Mouse (Mus musculus) layer of hippocampus, adult 6 months (tissue): ENCODE results near the gene Ankrd39. TPM values are rescaled to one million over a fixed set of nuclear protein-coding genes. Genes with fewer than 3 reads are reported as not detected.

Experiments used
- long read RNA-seq, 2 experiments: library from polyadenylated mRNA; unstranded; transcript quantifications; one replicate each; pipeline ENCODE4 v2.0.0; 2019 to 2020
- microRNA-seq: library from miRNA; unstranded; fragments of <30 nt; microRNA quantifications from one replicate; pipeline ENCODE4 v1.2.0, GENCODE M21; 2020
- polyA plus RNA-seq: library from polyadenylated mRNA; unstranded; fragments of <200 nt; fragmentation: Nextera tagmentation; gene quantifications from 2 replicates; pipeline ENCODE4 v1.2.3, GENCODE M21; 2021

The Ankrd39 gene
- 16.5 and 18.3 TPM in 2 replicates for polyA plus RNA-seq
- long read RNA-seq, experiment 1, transcript Ankrd39-201 (4 exons, 2,109 nt) = major isoform, 5 of 12 reads
- long read RNA-seq, experiment 1, partial matches to known transcripts = 0 of 12 reads
- long read RNA-seq, experiment 1, other reads (novel, unspliced or antisense) = 1 of 12 reads
- long read RNA-seq, experiment 2, transcript Ankrd39-203 (4 exons, 2,646 nt) = major isoform, 27 of 49 reads
- long read RNA-seq, experiment 2, transcript Ankrd39-201 (4 exons, 2,109 nt) = minor isoform, 16 of 49 reads
- long read RNA-seq, experiment 2, partial matches to known transcripts = 0 of 49 reads
- long read RNA-seq, experiment 2, other reads (novel, unspliced or antisense) = 2 of 49 reads

GRCm38 (mm10) chr1:36546888-36547471 is at the start of gene Ankrd39:
TSS of gene Ankrd39 (minus strand) at chr1:36547445.

DNA sequence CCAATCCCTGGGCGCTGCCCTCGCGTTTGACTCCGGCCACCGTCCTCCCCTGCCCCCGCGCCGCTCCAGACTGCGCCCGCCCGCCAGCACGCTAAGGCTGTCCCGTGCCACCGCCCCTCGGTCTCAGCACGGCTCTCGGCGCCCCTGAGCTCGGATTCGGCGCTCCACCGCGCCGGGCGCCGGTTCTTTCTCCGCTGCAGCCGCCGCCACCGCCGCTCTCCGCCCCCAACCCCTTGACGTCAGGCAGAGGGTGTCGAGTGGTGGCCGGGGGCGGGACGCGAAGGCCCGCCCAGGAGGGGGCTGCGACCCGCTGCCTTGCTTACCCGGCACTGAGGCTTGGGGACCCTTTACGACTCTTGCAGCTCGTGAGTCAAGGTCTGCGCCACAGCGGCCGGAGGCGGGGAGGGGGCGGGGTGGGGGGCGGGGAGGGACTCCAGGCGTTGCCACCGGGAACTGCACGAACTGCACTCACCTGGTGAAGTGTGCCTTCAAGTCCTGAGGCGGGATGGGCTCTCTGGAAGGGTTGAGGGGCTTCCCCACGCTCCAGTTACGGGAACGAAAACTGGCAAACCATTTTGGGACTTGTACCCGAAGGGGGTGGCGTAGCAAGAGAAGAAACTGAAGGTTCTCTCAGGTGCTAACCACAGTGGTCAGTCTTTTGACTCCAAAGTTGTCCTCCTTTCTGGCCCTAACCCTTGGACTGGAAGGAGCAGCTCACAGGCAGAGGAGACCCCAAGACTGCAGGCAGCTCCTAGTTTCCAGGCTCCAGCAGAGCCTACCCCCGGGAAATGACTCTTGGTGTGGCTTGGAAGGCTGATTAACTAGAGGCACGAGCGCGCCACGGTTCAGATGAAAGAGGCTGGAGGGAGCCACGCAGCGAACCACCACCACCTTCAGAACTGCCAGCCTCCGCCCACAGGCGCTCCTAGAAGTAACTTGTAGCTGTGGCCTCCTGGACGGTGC is 11.1 kb upstream of the Ankrd39 start, which contains the start of gene Sema4c:
Sema4c (minus strand) TSS at position 319 of the 963 bp plus-strand sequence.

GRCm38 (mm10) chr1:36539186-36539585 is 8.1 kb downstream of the Ankrd39 start, which contains the start of gene Gm42417:
TSS of gene Gm42417 (minus strand) at chr1:36539429.

GRCm38 (mm10) chr1:36536783-36537182 is 10.5 kb downstream of the Ankrd39 start, which contains the start of gene Ankrd23:
TSS of gene Ankrd23 (minus strand) at chr1:36536883.

DNA sequence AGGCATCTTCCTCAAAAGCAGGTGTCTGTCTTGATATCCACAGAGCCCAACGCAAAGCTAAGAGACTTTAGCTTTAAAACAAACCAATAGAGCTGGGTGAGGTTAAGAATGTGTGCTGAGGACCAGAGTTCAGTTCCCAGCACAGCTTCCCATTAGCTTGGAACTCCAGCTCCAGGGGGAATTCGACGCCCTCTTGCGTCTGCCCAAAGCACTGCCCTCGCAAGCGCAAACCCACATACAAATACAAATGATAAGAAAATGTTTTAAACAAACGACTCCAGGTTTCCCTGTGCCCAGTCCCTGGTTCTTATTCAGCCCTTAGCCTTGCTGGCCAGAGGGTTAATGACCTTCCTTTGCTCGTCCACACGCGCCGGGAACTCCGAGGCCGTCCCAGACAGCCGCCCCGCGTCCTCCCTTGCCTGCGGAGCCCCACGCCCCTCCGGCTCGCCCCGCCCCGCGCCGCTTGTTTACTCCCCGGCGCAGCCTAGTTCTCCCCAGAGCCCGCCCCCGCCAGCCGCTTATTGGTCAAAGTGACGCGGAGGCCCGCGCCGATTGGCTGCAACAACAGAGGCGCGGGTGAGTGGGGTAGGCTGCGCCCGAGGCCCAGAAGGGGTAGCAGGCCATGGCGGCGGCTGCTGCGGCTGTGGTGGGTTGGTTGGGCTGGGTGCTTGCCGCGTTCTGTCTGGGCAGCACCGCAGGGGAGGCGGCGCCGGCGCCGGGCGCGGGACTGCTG is 35.8 kb downstream of the Ankrd39 start, which contains the start of gene Cnnm3:
Cnnm3 (plus strand) TSS at position 579 of the 733 bp plus-strand sequence.

Small RNAs within 50 kb of the gene (microRNA-seq; reads per million reads assigned to microRNA genes)
- not detected for gene Gm47280

Other genes with a start within 250 kb of the Ankrd39 start
- gene Arid5a, start 239.7 kb downstream of the Ankrd39 start, polyA plus RNA-seq = 4.6 and 6.5 TPM in 2 replicates
- gene Kansl3, start 178.3 kb downstream of the Ankrd39 start, polyA plus RNA-seq = 27.8 and 28.2 TPM in 2 replicates
- gene Fer1l5, start 175.2 kb downstream of the Ankrd39 start, polyA plus RNA-seq = 0.54 and 0.82 TPM in 2 replicates
- gene Lman2l, start 102.2 kb downstream of the Ankrd39 start, polyA plus RNA-seq = 46.7 and 47.1 TPM in 2 replicates
- gene Cnnm4, start 75.8 kb downstream of the Ankrd39 start, polyA plus RNA-seq = 16.9 and 24.0 TPM in 2 replicates
- 2.4 and 3.2 TPM in 2 replicates for gene Cnnm3, start 35.6 kb downstream of the Ankrd39 start, polyA plus RNA-seq
- gene Ankrd23, start 10.6 kb downstream of the Ankrd39 start, polyA plus RNA-seq = 0.20 and 0.49 TPM in 2 replicates
- gene Gm42417, start 8.0 kb downstream of the Ankrd39 start, polyA plus RNA-seq = 0.08 and 0.11 TPM in 2 replicates
- gene Sema4c, start 10.9 kb upstream of the Ankrd39 start, polyA plus RNA-seq = 0.49 and 0.77 TPM in 2 replicates
- 0.38 and 0.56 TPM in 2 replicates for gene Fam178b, start 135.7 kb upstream of the Ankrd39 start, polyA plus RNA-seq
- 2,870 and 2,984 TPM in 2 replicates for gene Cox5b, start 144.0 kb upstream of the Ankrd39 start, polyA plus RNA-seq
- 0.31 and 1.2 TPM in 2 replicates for gene 4933424G06Rik, start 162.7 kb upstream of the Ankrd39 start, polyA plus RNA-seq
- gene Actr1b, start 167.0 kb upstream of the Ankrd39 start, polyA plus RNA-seq = 116 and 123 TPM in 2 replicates
- gene Zap70, start 214.4 kb upstream of the Ankrd39 start, polyA plus RNA-seq = 4.5 and 7.1 TPM in 2 replicates